ENCODE assay signal across 15 mouse cellular contexts in genomic region chr8:84331562-84331961, GRCm38 (mm10).
"Had no signal": no experiment of that assay in that cellular context is flagged by ENCODE, and none has a peak within 500 bp of the region (broad histone marks: within the 10 kb centered on the region; RNA-seq: fewer than 3 reads in every experiment).

No protein-coding gene starts in this region.

- DNase-seq: heart, postnatal 10 days; heart, postnatal 14 days; heart, postnatal 36 days; kidney, adult 11 months; kidney, adult 18-20 months; kidney, adult 2 months; kidney, adult 8-10 months; kidney, adult 9 months; kidney, postnatal 10 days; kidney, postnatal 14 days; kidney, postnatal 25 days; kidney, postnatal 36 days; kidney, postnatal 4 days; layer of hippocampus, adult 9-11 months; layer of hippocampus, postnatal 36 days had no signal
